Mouse (Mus musculus): ENCODE measurements around the gene Adra2a. TPM values are rescaled to one million over a fixed set of nuclear protein-coding genes. Genes with fewer than 3 reads are reported as not detected.
A peak's percentile ranks its signal among the peaks of the same experiment; 100 is the strongest.

The Adra2a gene
- total RNA-seq, 2 experiments from 2014 or later = 0.24 TPM; not detected in 1

GRCm38 (mm10) chr19:54072233-54072800 lies 28.4 kb downstream of the Adra2a start:
- no peak for DNase-seq
- intact Hi-C loops (cut with DNase I) = no loop called here

GRCm38 (mm10) chr19:54076362-54077349 lies 32.7 kb downstream of the Adra2a start:
- no peak for DNase-seq
- intact Hi-C loops (cut with DNase I) = no loop called here

GRCm38 (mm10) chr19:54081303-54081702 lies 37.4 kb downstream of the Adra2a start:
- intact Hi-C loops (cut with DNase I) = no loop called here
- DNase-seq = no peak

- DNase-seq = no peak
- intact Hi-C loops (cut with DNase I) = no loop called here
Observed at GRCm38 (mm10) chr19:54081716-54082165, 37.8 kb downstream of the Adra2a start.

GRCm38 (mm10) chr19:54087319-54087718 lies 43.4 kb downstream of the Adra2a start:
- intact Hi-C loops (cut with DNase I) = no loop called here
- peak; percentile 8 to 9 for DNase-seq

- intact Hi-C loops (cut with DNase I) = no loop called here
- no peak for DNase-seq
Observed at GRCm38 (mm10) chr19:54093599-54093998, 49.6 kb downstream of the Adra2a start.

- intact Hi-C loops (cut with DNase I) = no loop called here
- no peak for DNase-seq
Observed at GRCm38 (mm10) chr19:54095716-54096115, 51.8 kb downstream of the Adra2a start.

GRCm38 (mm10) chr19:54098367-54098766 lies 54.4 kb downstream of the Adra2a start:
- intact Hi-C loops (cut with DNase I) = no loop called here

More at GRCm38 (mm10) chr19:54098367-54098766, 54.4 kb downstream of the Adra2a start:
- no peak for DNase-seq

Other genes with a start within 250 kb of the Adra2a start
- 10 to 100 TPM; 30.2 to 31.0 TPM for gene Pdcd4, start 151.9 kb upstream of the Adra2a start, total RNA-seq (2021)
- 10 to 100 TPM; 35.8 to 36.7 TPM for gene Shoc2, start 99.8 kb upstream of the Adra2a start, total RNA-seq (2021)
- 10 to 100 TPM; 33.4 to 37.4 TPM for gene Bbip1, start 99.5 kb upstream of the Adra2a start, total RNA-seq (2021)